Mouse (Mus musculus): ENCODE data around the gene Mlip.

GRCm38 (mm10) chr9:77302340-77302739 is 50.4 kb downstream of the Mlip start:
- TF ChIP-seq POLR2A (IDR thresholded peaks at IDR 0.05; ENCODE audit: borderline replicate concordance, control insufficient read depth, low read depth, low read length) (no peak), CTCF (IDR thresholded peaks at IDR 0.05; ENCODE audit: control insufficient read depth, insufficient read depth, low read length) (no peak)
